Mouse (Mus musculus): ENCODE data around the gene Gm5426. TPM values are rescaled to one million over a fixed set of nuclear protein-coding genes. Genes with fewer than 3 reads are reported as not detected.

The Gm5426 gene
- total RNA-seq, 2 experiments from 2014 or later = not detected

DNA sequence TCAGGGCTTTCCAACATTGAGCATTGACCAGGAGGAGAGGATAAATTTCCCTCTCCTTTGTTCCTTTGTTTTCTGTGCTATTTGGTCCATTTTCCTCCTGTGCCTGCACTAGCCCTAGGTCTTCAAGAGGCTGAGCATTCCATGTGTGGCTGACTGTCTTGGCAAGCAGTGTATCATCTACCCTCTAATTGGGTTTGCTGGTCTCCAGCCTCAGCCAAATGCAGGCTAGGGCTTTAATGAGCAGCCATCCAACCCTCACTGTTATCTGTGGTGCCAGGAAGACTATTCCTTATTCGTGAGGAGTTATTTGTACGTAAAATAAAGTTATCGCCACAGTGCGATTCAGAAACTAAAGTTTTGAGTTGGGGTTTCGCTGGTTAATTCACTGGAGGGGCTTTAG lies 2.2 kb downstream of the Gm5426 start:
- DNase-seq (ENCODE audit: low spot score in 2 of 2) = no peak

DNA sequence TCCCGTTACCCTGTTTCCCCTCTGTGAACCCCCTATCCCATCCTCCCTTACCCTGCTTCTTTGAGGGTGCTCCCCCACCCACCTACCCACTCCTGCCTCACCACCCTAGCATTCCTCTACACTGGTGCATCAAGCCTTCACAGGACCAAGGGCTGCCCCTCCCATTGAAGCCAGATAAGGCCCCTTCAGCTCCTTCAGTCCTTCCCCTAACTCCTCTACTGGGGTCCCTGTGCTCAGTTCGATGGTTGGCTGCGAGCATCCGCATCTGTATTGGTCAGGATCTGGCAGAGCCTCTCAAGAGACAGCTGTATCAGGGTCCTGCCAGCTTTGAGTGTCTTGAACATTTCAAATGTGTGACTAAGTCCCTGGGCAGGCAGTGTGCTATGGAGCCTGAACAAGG lies 2.9 kb downstream of the Gm5426 start:
- DNase-seq (ENCODE audit: low spot score in 2 of 2) = peak in 1 of 2 experiments; percentile 17

DNA sequence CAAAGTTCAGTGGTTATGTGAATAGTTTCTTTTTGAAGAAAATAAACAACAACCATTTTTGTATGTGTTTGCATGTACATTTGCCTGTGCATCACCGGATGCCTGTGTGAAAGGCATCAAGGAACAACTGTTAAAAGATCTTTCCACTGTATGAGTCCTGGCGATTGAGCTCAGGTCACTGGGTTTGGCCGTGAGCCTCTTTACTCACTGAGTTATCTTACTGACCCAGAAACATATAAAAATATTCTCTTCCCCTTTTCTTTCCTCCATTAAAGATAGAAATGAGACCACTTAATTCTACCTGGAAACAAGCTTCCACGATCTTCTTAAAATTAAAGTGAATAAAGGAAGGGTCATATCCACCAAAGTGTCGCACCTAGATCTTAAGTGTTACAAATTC lies 10.2 kb downstream of the Gm5426 start:
- no peak for DNase-seq (ENCODE audit: low spot score in 2 of 2)

- peak in 1 of 2 experiments; percentile 33 for DNase-seq (ENCODE audit: low spot score in 2 of 2)
Observed at GRCm38 (mm10) chr10:96148250-96148699, 11.9 kb downstream of the Gm5426 start.

DNA sequence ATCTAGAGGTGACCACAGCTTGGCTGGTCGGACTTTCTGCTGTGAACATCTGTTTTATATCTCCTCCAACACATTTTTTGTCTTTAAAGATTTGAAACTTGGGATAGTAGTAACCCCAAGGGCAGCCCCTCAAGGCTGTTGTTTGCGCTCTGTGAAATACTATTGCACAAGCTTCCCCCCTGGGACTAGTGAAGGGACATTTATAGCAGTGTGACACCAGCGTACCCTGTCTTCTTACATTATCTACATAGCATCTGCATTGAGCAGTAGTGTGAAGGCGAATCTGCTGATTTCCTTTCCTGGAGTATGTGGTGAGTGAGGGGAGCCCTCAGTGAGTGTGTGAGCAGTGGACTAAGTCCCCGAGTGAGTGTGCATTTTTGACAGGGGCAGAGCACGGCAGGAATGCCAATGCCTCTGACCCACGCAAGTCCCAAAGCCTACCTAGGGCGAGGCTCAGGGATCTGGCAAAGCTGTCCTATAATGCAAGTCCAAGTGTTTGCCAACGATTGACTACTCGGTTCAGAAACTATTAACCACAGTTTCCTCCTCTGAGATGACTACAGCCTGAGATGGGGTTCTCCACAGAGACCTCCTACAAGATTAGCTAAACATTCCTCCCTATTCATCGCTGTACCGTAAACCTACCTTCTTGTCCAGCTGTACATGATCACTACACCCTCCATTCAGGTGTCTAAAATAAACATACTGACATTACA lies 14.2 kb downstream of the Gm5426 start:
- no peak for DNase-seq (ENCODE audit: low spot score in 2 of 2)

DNA sequence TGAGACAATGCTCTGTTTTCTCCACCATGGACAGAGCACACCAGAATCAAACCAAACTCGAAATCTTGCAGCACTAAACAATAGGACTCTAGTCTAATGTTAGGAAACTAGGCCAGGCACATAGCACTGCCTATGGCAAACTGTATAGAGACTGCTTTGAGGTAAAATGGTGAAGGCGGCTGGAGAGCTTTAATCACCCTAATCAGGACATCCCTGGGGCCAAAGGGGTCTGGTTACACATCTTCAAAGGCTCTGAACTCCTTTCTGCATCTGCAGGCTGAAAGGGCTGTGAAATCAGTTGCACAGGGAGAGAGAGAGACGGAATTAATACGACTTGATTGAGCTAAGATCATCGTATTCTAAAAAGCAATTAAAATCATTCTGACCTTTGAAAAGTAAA lies 16.9 kb downstream of the Gm5426 start:
- DNase-seq (ENCODE audit: low spot score in 2 of 2) = no peak

- no peak for DNase-seq (ENCODE audit: low spot score in 2 of 2)
Observed at GRCm38 (mm10) chr10:96162975-96163706, 26.7 kb downstream of the Gm5426 start.

- DNase-seq (ENCODE audit: low spot score in 2 of 2) = no peak
Observed at GRCm38 (mm10) chr10:96163791-96164190, 27.4 kb downstream of the Gm5426 start.

DNA sequence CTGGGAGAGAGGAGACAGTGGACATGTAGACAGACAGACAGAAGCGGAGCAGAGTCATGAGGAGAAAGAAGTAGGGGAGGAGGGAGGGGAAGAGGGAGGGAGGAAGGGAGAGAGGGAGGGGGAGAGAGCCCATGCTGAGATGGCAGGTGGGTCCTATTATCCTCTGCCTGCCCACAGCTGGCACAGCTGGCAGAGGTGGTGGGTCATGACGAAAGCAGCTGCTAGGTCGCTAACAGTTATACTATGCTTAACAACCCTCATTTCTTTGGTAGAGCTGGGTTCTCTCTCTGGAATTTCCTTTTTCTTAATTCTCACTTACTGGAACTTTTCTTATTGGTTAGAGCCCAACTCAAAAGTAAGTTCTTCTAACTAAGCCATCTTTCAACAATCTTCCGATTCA lies 28.9 kb downstream of the Gm5426 start:
- no peak for DNase-seq (ENCODE audit: low spot score in 2 of 2)

- no peak for DNase-seq (ENCODE audit: low spot score in 2 of 2)
Observed at GRCm38 (mm10) chr10:96168998-96169397, 32.6 kb downstream of the Gm5426 start.

DNA sequence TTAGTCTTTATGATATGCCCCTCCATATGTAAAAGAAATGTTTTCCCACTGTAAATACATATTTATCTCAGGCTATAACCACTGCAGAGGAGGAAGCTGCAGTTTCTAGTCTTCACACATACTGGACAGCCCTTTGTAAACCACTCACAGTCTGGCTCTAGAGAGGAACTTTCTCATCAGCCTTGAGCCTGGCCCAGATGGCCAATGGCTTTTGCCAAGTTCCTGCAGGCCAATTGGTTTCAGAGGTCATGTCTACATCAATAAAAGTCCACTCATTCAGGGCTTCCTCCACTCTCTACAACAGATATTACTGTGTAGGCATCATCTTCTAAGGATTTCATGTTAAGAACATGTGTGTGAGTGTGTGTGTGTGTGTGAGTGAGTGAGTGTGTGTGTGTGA lies 35.1 kb downstream of the Gm5426 start:
- no peak for DNase-seq (ENCODE audit: low spot score in 2 of 2)

- DNase-seq (ENCODE audit: low spot score in 2 of 2) = no peak
Observed at GRCm38 (mm10) chr10:96172964-96173363, 36.6 kb downstream of the Gm5426 start.

DNA sequence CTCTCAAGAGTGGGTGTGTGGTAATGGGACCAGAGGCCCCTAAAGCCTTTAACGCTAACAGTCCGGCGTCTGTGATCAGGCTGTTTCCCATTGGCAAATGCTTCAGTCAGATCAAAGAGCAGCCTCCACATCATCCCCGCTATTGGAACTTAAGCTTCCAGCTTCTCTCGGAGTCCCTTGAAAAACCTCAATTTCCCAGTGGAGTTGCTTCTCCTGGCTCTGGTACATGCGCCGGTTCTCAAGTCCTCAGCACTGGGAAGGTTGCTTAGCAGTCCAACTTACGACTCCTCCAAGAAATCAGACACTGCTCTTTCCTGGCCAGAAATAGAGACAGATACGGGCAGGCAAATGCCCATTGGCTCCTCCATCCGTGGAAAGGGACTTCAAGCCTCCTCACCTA lies 37.4 kb downstream of the Gm5426 start:
- DNase-seq (ENCODE audit: low spot score in 2 of 2) = no peak

- DNase-seq (ENCODE audit: low spot score in 2 of 2) = no peak
Observed at GRCm38 (mm10) chr10:96176916-96177315, 40.5 kb downstream of the Gm5426 start.

DNA sequence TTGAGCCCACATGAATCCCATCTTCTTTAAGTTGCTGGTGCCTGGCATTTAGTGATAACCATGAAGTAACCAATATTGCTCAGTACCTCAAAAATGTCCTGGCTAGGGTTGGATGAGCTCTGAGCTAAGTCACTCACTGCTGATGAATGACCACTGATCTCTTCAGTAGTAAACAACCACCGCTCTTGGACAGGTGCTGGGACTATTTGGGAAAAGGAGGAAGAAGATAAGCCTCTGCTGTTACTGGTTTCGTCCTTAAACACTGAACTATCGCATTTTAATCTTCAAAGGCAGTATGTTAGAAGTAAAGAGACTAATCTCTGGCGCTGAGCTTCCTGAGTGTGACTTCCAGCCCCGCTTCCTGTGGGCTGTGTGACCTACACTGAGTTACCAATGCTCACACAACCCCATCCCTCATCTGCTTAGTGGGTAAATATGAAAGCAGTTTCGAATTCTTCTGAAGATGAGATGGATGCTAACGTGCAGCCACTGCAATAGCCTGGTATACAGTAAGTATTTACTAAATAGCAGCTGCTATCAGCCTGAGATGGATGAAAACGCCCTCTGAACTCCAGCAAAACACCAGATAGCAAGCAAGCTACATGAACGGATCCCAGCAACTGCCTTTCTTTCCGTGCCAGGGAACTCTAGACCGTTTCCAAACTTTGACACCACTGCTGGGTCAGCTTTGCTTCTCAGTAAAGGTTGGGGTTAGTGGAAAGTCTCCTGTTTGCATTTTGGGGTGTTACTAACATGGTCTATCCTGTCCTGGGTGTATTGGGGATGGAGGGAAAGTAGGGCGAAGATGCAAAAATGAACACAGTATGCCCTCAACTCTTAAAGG lies 44.4 kb downstream of the Gm5426 start:
- DNase-seq (ENCODE audit: low spot score in 2 of 2) = no peak

DNA sequence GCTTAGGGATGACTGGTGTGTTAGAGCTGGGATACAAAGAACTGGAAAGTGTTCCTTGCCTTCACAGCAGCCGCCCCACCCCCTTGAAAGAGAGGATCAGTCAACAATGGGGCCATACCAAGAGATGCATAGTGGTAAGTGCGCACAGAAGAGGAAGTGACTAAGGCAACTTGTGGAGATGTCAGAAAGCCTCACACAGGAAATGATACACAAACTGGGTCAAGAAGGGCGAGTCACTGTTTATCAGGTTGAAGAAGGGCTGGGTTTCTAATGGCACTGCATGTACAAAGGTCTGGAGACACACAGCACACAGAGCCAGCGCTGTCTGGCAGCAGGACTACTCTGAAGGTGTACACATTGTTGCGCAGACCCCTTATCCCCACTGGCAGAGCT lies 45.0 kb downstream of the Gm5426 start:
- no peak for DNase-seq (ENCODE audit: low spot score in 2 of 2)

DNA sequence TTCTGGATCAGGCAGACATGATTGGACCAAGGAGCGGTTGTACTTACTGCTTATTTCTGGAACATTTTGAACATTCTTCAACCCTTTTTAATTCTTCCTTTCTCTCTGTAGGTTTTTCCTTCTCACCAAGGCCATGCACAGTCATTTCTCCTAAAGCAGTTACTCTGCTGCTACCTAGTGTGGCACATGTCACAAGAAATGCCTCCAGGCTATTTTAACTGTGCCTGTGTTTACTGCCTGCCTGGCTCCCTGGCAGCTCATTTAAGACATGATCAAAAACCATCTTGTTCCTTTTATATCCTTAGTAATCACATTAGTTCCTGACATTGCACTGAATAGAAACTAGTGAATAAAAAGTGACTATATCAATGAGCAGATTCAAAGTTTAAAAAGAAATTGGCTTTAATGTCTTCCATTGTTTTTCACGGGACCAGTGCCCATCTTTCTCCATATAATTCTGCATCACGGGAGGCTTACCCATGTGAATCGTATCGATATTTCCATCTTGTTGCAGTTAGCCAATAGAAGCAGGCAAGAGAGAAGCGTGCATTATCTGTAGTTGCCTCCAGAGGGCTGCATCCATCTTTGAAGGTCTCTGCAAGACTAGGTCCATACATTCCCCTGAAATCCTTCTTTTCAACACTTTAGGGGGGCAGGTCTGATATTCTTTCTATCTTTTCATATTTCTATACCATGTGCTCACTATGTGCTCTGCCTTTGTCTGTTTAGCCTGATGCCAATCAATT lies 45.7 kb downstream of the Gm5426 start:
- DNase-seq (ENCODE audit: low spot score in 2 of 2) = no peak

DNA sequence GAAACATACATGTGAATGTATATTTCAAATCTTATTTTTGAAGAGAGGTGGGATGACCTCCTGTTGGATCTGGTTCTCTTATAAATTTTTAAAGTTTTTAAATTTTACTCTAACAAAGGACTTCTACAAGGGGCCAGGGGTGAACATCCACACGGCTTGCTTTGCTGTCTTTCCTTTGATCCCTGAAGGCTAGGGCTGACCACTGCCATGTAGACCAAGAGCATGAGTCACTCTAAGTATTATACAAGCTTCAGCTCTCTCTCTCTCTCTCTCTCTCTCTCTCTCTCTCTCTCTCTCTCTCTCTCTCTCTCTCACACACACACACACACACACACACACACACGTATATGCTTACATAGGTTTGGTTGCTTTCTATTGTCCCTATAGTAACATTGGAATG lies 48.6 kb downstream of the Gm5426 start:
- no peak for DNase-seq (ENCODE audit: low spot score in 2 of 2)

GRCm38 (mm10) chr10:96185601-96186000 lies 49.2 kb downstream of the Gm5426 start:
- DNase-seq (ENCODE audit: low spot score in 2 of 2) = no peak
